Mouse (Mus musculus) lung, postnatal 0 days (tissue): ENCODE results near the gene Gtpbp6.

Experiments
- CTCF ChIP-seq: IDR thresholded peaks from 2 replicates; pipeline ENCODE4 v1.5.1; 2016; ENCODE audit warnings: antibody characterized with exemption, mild to moderate bottlenecking
- EP300 ChIP-seq: IDR thresholded peaks from 2 replicates; pipeline ENCODE4 v1.6.1; 2016; ENCODE audit warnings: antibody characterized with exemption, mild to moderate bottlenecking, control low read depth

- TF ChIP-seq EP300 (no peak), CTCF (peak; percentile 22; the same call in 1 of the 2 replicates)
These were observed 8.1 kb downstream of the Gtpbp6 start, which contains the start of gene Plcxd1 for GRCm38 (mm10) chr5:110099656-110100580.
